Mouse (Mus musculus): ENCODE measurements around the gene Immt.

DNA sequence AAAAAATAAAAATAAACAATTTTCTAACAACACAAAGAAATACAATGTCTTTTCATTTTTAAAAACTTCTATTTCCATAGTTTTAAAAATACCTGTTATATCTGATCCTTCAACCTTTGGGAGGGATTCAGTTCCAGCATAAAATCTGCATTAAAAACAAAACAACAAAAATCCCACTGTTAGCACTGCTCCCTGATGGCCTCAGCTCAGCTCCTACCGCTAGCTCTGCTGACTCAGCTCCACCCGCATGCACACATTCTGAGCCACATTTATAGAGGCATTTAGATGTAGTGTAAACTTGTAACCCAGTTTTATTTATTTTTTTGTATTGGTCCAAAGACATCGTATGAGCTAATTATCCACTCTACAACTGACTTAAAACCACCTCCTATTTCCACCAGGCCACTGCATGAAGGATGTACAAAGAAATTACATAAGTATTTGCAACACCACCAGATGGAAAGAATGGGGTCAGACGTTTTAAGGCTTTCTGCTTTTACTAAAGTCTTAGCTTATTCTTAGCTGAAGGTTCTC, 76.6 kb downstream of the Immt start:
- TF ChIP-seq CTCF (IDR thresholded peaks at IDR 0.05; ENCODE audit: low read depth) (no peak), EP300 (optimal IDR thresholded peaks at IDR 0.05) (no peak)
